22 mouse cellular contexts compared by ENCODE assay signal in genomic region chr4:95590878-95591277, GRCm38 (mm10). TPM values are rescaled to one million over a fixed set of nuclear protein-coding genes. Genes with fewer than 3 reads are reported as not detected.
"Had no signal": no experiment of that assay in that cellular context is flagged by ENCODE, and none has a peak within 500 bp of the region (broad histone marks: within the 10 kb centered on the region; RNA-seq: fewer than 3 reads in every experiment).

No protein-coding gene starts in this region.

- DNase-seq: liver, embryonic 13.5 days; lung, adult 2 months; lung, postnatal 14 days; lung, postnatal 36 days; right cerebral cortex, postnatal 14 days; right cerebral cortex, postnatal 4 days; spleen, adult 18-20 months; thymus, adult 2 months; thymus, postnatal 25 days; thymus, postnatal 4 days had no signal

- H3K4me2 ChIP-seq: liver, embryonic 13.5 days; liver, embryonic 15.5 days; lung, embryonic 15.5 days; midbrain, embryonic 11.5 days; midbrain, embryonic 13.5 days; midbrain, embryonic 15.5 days; neural tube, embryonic 12.5 days; stomach, embryonic 15.5 days had no signal

- H3K36me3 ChIP-seq: liver, embryonic 13.5 days; liver, embryonic 15.5 days; lung, embryonic 15.5 days; midbrain, embryonic 13.5 days; midbrain, embryonic 15.5 days; neural tube, embryonic 12.5 days; stomach, embryonic 15.5 days had no signal

- H3K4me3 ChIP-seq: liver, embryonic 13.5 days; liver, embryonic 15.5 days; lung, embryonic 15.5 days; megakaryocyte, embryonic 14.5 days; midbrain, embryonic 13.5 days; midbrain, embryonic 15.5 days; neural tube, embryonic 12.5 days; stomach, embryonic 15.5 days had no signal

- H3K9me3 ChIP-seq: liver, embryonic 13.5 days; liver, embryonic 15.5 days; lung, embryonic 15.5 days; megakaryocyte, embryonic 14.5 days; midbrain, embryonic 13.5 days; midbrain, embryonic 15.5 days; neural tube, embryonic 12.5 days; stomach, embryonic 15.5 days had no signal

- H3K9ac ChIP-seq: liver, embryonic 13.5 days; liver, embryonic 15.5 days; lung, embryonic 15.5 days; midbrain, embryonic 13.5 days; midbrain, embryonic 15.5 days; neural tube, embryonic 12.5 days; stomach, embryonic 15.5 days had no signal

- H3K4me1 ChIP-seq: liver, embryonic 15.5 days; lung, embryonic 15.5 days; megakaryocyte, embryonic 14.5 days; midbrain, embryonic 13.5 days; midbrain, embryonic 15.5 days; neural tube, embryonic 12.5 days; stomach, embryonic 15.5 days had no signal

- ATAC-seq: lung, postnatal 0 days; midbrain, embryonic 13.5 days; midbrain, embryonic 15.5 days had no signal

- H3K27ac ChIP-seq: liver, embryonic 13.5 days; liver, embryonic 15.5 days; lung, embryonic 15.5 days; macrophage; midbrain, embryonic 13.5 days; midbrain, embryonic 15.5 days; neural tube, embryonic 12.5 days; stomach, embryonic 15.5 days; stomach, postnatal 0 days had no signal

- H3K27me3 ChIP-seq: liver, embryonic 13.5 days; liver, embryonic 15.5 days; lung, embryonic 15.5 days; megakaryocyte, embryonic 14.5 days; midbrain, embryonic 13.5 days; midbrain, embryonic 15.5 days; neural tube, embryonic 12.5 days; stomach, embryonic 15.5 days had no signal

RNA-seq across cellular contexts. Expression of gene Fggy, which starts 33.6 kb away (rescaled TPM):
- total RNA-seq: monocyte, adult 5-6 weeks had no signal
